Mouse (Mus musculus) T-cell, adult 2 months (primary cell): Measurements from ENCODE around the gene Gm11084.
"Not testable (repeated sequence)": the region's sequence is repeated elsewhere in the genome, so short reads cannot be mapped to it uniquely, and the experiment has no call there.

Source experiments
- DNase-seq: peaks from one replicate; pipeline ENCODE4 v3.0.0; 2022; ENCODE audit warnings: low spot score

The Gm11084 gene

GRCm38 (mm10) chr2:72994165-72994564 lies 7.6 kb upstream of the Gm11084 start:
- DNase-seq = no peak

DNA sequence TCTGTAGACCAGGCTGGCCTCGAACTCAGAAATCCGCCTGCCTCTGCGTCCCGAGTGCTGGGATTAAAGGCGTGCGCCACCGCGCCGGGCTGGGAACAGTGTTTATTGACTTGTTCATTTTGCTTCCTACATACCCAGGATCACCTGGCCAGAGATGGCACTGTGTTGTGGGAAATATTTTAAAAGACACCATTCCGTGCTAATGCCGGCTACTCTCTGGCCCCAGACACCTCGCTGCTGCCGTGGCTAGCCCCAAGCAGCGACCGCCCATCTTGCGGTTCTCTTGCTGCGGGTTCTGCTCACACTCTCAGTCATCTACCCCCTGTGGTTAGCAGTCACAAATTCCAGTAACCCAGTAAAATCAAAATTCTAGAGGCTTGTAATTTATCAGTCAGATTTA lies 6.0 kb upstream of the Gm11084 start:
- no peak for DNase-seq

DNA sequence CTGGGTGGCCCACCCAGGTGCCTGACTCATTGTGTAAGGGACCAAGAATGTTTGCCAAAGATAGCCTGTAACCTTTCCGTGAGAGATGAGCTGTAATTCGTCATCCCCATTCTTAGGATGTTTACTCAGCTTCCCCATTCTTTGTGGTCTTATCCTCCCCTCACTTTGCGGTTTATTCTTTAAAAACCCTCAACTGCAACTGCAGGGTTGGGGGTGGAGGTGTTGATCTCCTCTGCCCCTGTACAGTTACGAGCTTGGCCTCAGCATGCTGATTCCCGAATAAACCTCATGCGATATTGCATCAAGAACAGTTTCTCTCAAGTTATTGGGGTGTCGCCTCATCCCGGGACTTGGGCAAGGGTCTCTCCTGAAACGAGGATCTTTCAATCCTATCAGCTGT lies 2.4 kb upstream of the Gm11084 start:
- not testable (repeated sequence) for DNase-seq

DNA sequence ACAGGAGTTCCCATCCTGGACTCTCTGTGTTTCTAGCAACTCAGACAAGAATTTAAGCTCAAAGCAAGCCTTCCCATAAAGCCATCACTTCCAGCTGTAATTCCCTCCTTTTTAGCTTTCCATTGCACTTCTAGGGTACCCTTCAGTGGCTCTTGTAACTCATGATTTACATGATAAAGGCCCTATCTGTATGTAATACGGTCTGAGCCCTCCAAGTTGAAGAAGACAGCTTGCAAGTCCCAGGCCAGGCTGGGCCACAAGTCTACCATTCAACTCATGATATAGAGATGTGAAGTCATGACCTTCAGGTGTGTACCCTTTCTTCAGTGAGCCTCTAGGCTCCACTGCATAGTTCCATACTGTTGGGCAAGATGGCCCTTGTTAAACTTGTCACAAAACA lies 1.0 kb downstream of the Gm11084 start:
- no peak for DNase-seq

DNA sequence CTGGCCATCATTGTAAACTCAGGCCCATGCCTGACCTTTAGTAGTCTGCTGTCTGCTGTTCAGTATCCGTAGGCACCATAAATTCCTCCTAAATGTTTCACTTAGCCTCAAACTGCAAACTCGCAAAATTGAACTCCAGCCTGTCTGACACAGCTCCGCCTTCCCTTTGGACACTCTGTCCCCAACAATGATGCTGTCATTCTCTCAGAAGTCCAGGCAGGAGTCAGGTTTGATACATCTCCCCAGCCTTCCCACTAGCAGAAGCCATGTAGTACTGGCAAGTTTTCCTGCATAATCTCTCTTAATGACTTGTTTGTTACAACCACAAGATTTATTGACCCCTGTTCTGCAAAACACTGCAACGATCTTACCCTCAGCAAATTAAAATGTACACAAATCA lies 1.7 kb downstream of the Gm11084 start:
- no peak for DNase-seq

GRCm38 (mm10) chr2:72983211-72983610 lies 3.3 kb downstream of the Gm11084 start:
- no peak for DNase-seq

DNA sequence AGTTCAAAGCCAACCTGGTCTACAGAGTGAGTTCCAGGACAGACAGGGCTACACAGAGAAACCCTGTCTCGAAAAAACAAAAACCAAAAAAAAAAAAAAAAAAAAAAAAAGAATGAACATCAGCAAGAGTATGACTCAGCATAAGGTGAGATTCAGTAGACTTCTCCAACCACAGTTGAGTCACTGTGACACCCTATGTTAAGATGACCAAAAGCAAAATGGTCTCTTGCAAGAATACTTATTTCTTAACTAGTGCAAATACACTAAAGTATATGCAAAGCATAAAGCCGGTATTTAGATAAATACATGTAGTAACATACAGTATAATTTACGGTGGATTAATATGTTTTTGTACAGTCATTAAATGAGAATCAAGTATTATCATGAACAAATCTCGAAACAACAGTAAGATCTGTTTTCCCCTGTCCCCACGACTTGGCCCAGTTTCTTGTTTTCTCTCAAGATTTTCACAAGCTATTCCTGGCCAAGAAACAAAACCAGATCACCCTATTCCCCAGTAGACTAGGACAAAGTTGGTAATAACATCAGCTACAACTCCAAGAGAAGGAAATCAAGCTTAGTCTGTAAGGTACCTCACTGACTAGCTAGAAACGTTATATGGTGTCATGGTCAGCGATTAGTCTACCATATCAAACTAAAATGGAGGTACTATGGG lies 4.3 kb downstream of the Gm11084 start:
- DNase-seq = no peak

DNA sequence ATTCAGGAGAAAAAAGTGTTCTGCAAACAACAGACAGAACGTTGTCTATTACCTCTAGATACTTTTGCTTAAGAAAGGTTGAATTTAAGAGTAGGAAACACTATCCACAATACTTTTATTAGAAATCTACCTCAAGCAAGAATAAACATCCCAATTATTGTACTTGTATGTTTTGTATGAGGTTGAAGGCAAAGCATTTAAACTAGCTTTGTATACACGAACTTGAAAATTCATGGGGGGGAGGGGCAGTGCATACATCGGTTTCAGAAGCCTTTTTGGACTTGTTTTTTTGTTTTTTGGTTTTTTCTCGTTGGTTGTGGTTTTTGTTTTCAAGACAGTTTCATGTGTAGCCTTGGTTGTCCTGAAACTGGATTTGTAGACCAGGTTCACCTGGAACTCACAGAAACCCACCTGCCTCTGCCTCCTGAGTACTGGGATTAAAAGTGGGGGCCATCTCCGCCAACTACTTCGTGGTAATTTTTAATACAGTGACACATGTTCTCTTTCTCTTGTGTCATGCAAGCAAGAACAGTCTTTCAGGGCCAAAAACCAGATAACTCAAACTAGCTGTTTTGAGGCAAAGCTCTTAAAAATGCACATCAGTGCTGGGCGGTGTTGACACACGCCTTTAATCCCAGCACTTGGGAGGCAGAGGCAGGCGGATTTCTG lies 4.9 kb downstream of the Gm11084 start:
- DNase-seq = no peak

DNA sequence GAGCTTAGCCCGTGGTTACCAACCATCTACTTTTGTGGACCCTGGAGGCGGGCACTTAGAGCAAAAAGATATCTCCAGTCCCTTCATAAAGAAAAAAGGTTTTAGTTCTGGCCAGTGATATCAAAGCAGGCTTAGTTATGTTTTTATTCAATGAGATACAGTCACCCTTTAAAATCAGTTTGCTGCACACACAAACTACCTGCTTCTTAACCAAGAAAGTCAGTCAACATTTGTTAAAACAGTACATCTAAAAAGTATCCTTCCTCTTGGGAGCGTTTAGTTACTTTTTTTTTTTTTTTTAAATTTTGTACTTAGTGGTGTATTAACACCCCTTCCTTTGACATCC lies 5.5 kb downstream of the Gm11084 start:
- DNase-seq = no peak

GRCm38 (mm10) chr2:72980337-72981074 lies 6.0 kb downstream of the Gm11084 start, which contains the start of gene Sp3:
Sp3 (minus strand) TSS chr2:72980446.
- peak; percentile 96 for DNase-seq

DNA sequence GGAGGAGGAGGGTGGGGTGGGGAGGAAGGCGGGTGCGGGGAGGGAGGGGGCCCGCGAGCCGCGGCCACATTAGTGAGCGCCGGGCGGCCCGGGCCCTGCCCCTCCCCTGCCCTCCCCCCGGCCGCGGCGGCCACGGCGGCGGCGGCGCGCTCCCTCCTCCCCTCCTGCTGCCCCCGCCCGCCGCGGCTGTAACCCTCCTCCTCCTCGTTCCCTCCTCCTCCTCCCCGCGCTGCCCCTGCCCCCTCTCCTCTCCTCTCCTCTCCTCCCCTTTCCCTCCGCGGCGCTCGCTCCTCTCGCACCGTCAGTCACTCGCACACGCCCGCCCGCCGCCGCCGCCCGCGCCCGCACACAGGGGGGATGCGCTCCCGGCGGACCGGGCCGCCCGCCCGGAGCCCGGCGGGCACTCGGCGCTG lies 6.9 kb downstream of the Gm11084 start:
- DNase-seq = peak; percentile 87

DNA sequence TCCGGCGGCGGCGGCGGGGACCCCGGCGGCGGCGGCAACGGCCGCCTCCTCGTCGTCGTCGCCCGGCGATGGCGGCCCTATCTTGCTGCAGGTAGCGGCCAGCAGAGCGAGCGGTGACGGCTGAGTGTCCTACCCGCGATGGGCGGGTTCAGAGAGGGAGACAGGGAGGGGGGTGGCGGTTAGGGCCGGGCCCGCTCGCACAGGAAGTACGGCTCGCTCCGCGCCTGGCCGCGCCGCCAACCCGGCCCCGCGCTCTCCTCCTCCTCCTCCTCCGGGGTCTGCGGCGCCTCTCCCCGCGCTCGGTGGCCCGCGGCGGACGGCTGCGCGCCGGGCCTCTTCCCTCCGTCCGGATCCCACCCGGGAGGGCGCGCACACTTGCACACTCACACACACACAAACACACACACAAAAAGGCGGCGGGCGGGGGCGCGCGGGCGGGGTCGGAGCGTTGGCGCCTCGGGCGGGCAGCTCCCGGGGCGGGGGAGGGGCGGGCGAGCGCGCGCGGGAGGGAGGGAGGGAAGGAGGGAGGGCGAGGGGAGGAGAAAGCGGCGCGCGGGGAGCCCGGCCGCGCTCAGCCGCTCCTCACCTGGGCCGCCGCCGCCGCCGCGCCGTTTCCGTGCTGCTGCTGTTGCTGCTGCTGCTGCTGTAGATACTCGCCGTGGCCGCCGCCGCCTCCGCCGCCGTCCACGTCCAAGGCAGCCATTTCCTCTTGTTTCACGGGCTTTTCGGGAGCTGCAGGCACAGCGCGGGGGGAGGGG lies 7.4 kb downstream of the Gm11084 start:
- peak; percentile 91 for DNase-seq

DNA sequence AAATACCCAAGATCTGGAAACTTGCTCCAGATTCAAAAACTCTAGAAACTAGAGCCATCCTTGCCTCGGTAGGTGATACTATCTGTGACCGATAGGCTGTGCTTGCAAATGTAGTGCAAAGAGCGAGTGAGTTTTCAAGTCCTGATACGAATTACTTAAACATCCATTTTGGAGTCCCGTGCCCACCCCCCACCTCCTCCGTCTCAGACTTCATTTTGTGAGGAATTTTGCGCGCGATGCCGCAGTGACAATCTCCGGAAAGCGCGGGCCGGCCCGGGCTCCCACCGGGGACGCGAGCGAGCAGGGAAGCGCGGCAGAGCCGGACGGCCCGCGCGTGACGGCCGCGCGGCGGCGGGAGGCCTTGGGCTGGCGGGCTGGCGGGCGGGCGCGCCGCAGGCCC lies 8.0 kb downstream of the Gm11084 start:
- peak; percentile 80 for DNase-seq

- no peak for DNase-seq
Measured at GRCm38 (mm10) chr2:72977272-72977671, 9.2 kb downstream of the Gm11084 start.

DNA sequence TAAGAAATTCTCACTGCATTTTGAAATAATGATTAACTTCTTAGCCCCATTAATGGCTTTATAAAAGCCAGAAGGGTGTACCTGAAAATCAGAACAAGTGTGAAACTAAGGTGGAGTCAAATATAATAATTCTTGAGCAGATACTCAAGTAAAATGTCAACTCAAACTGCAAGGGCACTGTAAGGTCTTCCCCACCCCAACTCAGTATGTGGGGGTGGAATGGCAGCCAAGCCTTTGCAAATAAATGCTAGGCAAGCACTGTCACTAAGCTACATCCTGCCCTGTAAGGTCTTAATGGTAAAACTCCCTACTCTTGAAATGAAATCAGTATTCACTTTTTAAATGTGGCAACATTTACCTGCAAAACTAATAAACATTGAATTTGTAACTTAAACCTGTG lies 10.5 kb downstream of the Gm11084 start:
- DNase-seq = peak; percentile 27

DNA sequence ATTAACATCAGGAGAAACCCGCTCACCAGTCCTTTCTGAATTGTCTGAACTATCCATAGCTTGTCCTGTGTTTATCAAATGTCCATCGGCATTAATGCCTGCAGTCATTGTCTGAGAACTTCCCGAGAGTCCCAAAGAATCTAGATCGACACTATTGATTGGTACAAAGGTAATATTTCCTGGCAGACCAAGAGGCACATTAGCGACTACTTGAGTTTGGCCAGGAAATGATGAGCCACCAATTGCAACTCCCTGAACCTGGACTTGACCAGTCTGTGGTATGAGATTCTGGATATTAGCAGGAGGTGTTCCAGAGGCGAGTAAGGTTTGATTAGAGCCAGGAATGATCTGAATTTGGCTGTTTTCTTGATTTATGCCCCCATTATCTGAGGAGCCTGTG lies 15.7 kb downstream of the Gm11084 start:
- DNase-seq = no peak

GRCm38 (mm10) chr2:72970302-72970701 lies 16.2 kb downstream of the Gm11084 start:
- DNase-seq = no peak

DNA sequence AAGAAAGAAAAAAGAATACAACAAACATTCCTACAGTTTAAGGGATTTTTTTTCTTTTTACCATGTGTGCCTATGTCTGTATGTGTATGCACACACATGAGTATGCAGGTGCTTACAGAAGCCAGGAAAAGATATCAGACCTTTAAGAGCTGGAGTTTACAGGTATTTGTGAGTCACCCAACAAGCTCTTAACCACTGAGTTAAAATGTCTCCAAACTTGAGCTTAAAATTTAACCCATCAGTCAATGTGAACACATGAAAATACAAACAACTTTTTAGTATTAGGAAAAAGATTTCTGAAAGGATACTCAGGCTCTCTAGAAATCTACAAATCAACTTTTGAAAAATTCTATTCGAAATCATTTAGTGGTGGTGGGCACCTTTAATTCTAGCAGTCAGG lies 18.0 kb downstream of the Gm11084 start:
- DNase-seq = no peak

DNA sequence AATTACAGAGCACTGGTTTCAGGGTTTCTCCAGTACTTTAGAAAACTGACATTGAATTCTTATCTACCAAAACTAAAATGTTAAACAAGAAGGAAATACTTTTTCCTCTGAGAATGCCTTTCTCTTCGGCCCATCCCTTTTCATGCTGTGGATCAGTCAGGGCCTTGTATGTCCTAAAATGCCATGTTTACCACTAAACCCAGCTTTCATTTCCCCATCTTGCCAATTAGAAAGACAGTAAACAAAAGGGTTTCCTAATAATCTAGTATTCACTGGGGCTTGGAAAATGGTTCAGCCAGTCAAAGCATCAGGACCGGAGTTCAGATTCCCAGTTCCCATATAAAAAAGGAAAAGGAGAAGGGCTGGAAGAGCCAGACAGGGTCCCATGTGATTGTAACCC lies 21.1 kb downstream of the Gm11084 start:
- DNase-seq = no peak

- no peak for DNase-seq
Measured at GRCm38 (mm10) chr2:72956415-72956814, 30.1 kb downstream of the Gm11084 start.

DNA sequence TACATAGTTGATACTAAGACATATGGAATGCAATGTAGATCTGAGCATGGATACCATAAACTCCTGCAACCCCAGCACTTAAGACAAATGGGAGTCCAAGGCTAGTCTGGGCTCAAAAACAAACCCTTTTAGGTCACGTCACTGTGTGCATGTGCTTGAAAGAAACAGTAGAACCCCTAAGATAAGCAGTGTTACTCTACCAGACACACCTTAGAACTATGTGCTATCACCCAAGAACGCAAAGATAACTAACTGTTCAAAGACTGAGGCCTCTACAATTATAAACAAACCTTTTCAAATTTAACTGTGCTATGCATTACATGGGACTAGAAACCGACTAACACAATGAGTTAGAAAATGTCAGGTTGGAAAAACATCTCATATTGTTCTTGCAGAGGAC lies 33.5 kb downstream of the Gm11084 start:
- DNase-seq = no peak

DNA sequence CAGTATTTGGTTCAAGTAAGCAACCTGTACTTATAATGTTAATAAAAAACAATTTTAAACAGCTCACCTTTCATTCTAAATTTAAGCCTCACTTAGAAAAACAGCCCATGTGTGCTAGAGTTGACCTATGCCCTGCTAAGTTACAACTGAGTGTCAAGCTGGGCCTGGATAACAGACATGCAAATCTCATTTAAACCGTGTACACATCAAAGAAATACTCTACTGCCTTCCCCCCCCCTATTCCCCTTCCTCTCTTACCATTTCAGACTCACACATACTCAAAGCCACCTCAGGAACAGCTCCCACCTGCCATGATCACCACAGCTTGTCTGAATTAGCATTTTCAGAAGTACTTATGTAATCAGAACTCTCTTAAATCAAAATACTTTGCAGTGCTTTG lies 50.6 kb downstream of the Gm11084 start:
- DNase-seq = no peak

DNA sequence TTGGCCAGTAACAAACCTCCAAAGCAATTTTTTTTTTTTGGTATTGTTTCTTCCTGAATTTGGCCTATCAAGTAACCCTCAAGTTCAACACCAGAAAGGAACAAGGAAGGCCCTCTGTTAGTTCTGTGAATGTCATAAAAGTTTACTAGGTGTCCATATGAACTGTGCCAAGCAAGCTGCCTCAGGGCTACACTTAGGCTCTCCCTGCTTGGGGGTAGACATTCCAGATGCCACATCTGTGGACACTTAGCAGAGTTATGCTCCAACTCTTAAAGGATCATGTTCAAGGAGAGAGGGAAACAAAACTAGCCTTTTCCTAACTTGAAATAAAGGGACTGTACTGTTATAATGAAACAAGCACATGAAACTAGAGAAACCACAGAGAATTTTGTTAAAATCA lies 54.3 kb downstream of the Gm11084 start:
- no peak for DNase-seq
